Mouse (Mus musculus): ENCODE measurements around the gene Map2k2.

The Map2k2 gene

DNA sequence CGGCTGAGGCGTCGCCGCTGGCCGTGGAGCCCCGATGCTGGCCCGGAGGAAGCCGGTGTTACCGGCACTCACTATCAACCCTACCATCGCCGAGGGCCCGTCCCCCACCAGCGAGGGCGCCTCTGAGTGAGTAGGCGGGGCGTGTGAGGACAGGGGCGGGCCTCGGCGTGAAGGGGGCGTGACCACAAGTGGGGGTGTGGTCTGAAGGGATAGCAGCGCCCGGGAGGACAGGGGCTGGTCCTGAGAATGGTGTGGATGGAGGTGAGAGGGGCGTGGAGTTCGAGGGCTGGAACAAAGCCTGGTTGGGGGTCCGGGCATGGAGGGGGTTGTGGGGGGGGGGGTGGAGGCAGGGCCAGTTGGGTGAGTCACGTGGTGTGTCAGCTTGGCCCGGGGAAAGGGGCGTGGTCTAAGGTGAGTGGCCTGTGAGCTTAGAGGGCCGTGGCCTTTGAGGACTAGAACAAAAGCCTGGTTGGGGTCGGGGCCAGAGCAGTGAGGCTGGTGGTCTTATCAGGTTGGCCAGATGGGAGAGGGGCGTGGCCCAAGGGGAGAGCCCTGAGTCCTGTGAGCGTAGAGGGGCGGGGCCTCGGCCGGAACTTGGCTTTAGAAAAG lies 502 bp downstream of the Map2k2 start:
- peak; percentile 85 for DNase-seq

DNA sequence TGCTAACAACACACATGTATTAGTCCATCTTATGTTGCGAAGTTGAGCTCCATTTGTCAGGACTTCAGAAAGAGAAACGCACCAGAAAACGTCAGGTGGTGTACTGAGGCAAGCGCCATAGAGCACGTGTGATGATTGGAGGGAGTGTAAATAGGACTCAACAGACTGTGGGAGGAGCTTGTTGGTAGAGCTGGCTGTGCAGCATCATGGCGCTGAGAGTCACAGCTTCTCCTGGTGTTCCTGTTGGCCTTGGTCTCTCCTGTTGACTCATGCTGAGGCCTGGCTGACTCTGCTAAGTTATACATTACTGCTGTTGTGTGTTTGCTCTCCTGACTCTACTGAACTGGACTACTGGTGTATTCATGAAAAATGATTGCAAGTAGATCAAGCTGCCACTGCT lies 7.2 kb downstream of the Map2k2 start:
- no peak for DNase-seq

- no peak for DNase-seq
Observed at GRCm38 (mm10) chr10:81119625-81120024, 13.9 kb downstream of the Map2k2 start.

- DNase-seq, result no peak
Observed at GRCm38 (mm10) chr10:81120650-81121049, 14.9 kb downstream of the Map2k2 start.

GRCm38 (mm10) chr10:81122889-81123288 lies 17.2 kb downstream of the Map2k2 start:
- DNase-seq, result no peak

DNA sequence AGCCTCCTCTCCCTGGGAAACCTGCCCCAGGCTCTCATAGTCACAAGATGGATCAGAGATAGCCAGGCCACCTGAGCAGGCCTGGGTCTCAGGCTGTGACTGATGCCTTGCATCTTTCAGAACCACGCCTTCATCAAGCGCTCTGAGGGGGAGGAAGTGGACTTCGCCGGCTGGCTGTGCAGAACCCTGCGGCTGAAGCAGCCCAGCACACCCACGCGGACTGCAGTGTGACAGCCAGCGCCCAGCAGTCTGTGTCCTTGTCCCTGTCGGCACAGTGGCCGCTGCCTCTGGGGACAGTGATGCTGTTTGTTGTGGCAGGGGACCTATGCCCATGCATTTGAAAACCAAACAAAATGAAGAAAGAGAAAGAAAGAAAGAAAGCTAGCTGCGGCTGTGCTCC lies 17.8 kb downstream of the Map2k2 start:
- DNase-seq, result no peak

- DNase-seq, result peak; percentile 69
Observed at GRCm38 (mm10) chr10:81134181-81134587, 28.5 kb downstream of the Map2k2 start.

DNA sequence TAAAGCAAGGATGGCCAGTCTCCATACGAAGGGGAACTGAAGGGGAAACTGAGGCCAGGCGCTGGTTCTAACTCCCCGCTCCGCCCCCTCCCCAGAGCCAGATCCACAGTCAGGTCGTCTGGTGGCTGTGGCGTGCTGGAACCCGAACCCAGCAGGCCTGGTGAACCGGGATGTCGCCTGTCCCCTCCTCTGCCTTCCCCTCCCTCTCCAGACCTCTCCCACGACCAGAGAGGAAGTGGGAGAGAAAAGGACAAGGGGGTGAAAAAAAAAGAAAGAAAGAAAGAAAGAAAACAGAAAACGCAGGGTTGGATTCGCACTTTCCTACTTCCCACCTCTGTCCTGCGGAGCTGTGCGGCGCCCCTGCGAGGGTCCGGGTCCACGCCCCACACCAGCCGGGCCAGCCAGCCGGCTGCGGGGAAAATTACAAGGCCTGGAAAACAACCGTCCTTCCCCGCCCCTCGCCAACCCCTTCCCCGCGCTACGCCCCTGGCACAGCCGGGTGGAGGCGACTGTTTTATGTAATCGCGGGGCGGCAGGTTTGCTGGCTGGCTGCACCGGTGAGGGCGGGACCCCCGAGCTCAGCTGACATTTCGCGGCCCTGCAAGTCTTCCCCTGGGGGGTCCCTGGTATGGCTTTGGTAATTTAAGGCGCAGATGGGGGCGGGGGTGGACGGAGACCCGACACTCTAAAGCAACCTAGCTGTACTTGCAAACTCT lies 29.4 kb downstream of the Map2k2 start, which contains the start of gene Zbtb7a:
Gene Zbtb7a, plus strand, starts transcription at position 255 of the 716 bp plus-strand sequence.
- DNase-seq, result peak; percentile 75

DNA sequence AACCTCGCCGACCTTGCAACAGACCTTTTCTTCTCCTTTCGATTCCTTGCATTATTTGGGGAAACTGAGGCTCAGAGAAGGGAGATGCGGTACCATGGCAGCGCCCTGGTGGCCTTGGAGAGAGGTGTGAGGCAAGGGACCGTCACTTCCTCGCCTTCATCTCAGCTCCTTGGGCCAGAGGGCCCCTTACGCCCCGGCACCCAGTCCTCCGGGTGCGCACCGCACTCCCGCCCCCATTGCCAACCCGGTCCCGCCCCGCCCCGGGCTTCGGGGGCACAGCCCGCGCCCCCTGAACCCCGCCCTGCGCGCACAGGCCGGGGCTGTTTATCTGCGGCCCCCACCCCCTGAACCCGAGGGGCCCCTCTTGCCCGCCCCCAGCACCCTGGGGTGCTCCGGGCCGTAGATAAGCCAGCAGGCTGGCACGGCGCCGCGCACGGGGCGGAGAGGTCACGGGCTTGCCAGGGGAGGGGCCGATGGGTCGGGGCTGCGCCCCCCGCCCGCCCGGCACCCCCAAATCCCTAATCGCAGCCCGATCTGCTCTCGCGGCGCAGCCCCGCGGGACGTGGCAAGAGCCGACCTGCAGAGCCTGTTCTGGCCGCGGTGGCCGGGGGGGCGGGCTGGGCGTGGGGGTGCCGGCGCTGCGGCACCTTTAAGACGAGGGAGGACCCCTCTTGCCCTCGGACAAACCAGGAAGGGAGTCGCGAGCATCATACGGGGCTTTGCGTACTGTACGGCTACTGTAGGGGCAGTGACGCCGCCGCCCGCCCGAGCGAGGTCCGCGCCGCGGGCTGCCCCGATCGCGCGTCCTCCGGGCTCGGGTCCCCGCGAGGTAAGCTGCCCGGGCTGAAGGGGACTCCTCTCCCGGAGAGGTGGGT lies 30.4 kb downstream of the Map2k2 start:
- DNase-seq, result peak; percentile 79

DNA sequence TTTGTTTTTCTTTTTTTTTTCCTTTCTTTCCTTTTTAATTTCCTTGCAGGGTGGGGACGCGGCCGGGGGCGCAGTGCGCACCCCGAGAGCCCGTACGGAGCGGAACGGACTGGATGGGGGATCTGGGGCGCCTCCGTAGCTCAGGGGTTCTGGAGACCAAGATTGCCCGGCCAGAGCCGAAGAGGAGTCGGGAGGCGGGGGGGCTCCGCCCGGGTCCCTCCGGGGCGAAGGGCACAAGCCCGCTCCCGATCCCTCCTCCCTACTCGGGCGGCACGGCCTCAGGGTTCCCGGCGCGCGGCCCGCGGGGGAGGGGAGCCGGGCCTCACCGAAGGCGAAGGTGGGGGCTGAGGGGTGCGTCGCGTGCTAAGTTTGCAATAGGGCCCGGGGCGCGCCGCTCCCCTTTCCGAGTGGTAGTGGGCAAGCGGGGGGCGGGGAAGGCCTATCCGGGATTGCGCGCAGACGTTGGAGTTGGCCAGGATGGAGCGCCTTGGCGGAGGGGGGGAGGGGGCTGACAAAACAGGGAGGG lies 31.1 kb downstream of the Map2k2 start:
- peak; percentile 91 for DNase-seq

DNA sequence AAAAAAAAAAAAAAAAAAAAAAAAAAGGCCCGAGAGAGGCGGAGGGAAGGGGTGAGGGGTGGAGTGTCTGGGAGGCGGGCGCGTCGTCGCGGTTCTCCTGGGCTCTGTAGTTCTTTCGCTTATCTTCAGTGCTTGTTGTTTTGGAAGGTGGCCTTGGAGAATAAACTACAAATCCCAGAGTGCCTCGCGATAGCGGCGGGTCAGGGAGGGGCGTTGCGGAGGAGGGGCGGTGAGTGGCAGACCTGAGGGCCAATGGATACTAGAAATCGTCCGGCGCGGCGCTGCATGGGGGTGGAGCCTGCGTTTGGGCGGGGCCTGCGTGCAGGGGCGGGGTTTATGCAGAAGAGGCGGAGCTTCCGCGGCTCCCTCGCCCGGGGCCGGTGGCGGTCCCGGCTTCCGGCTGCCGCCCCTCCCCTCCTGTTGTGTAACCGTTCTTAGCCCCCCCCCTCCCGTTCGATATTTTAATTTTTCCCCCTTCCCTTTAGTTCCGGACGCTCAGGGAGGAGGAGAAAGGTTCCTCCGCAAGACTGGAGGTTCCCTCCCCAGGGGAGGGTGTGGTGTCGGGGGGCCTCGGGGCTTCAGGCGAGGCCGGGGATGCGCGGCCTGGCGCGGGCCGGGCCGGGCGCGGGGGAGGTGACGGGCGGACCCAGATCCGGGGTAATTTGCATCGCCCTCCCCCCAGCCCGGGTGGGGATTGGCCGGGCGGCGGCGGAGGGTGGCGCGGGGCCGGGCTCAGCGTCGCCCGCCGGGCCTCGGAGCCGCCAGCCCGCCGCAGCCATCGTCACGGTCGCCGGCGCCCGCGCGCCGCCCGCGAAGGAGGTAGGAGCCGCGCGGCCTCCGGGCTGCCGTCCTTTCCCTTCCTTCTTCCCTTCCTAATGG lies 31.8 kb downstream of the Map2k2 start:
- DNase-seq, result peak; percentile 100

- DNase-seq, result peak; percentile 84
Observed at GRCm38 (mm10) chr10:81138131-81138782, 32.5 kb downstream of the Map2k2 start.

- peak; percentile 68 for DNase-seq
Observed at GRCm38 (mm10) chr10:81138821-81139528, 33.3 kb downstream of the Map2k2 start.

GRCm38 (mm10) chr10:81139529-81139846 lies 33.8 kb downstream of the Map2k2 start:
- DNase-seq, result peak; percentile 72

GRCm38 (mm10) chr10:81140005-81140404 lies 34.3 kb downstream of the Map2k2 start:
- DNase-seq, result peak; percentile 77

- peak; percentile 66 for DNase-seq
Observed at GRCm38 (mm10) chr10:81140717-81141454, 35.2 kb downstream of the Map2k2 start.

DNA sequence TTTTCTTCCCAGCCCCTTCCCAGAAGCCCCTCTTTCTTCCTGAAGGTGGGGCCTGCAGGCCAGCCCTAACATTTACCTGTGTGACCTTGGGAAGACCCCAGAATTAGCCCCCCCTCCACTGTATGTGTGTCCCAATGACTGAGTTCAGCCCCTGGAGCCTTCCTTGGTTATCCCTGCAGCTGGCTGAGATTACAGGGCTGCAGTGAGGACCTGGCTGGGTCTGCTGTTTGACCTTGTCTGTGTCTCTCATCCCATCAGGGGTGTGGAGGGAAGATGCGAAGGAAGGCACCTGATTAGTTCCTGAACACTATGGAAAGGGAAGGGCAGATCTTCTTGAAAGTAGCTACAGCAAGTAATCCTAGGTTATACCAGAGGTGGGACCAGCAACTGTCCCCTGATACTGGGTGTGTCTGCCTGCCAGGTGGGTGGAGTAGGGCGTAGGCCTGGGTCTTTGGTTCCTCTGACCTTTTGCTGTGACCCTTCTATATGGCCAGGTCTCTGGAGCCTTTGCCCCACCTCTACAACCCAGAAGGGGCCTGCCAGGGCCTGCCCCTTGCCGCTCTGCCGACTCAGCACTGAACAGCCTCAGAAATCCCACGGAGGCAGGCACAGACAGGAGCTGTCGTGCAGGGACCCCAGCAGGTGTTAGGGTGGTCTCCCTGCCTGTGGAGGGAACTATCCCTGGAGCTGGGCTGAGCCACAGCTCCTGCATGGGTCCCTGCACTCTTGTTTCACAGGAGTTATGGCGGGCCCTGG lies 35.9 kb downstream of the Map2k2 start:
- peak; percentile 66 for DNase-seq

DNA sequence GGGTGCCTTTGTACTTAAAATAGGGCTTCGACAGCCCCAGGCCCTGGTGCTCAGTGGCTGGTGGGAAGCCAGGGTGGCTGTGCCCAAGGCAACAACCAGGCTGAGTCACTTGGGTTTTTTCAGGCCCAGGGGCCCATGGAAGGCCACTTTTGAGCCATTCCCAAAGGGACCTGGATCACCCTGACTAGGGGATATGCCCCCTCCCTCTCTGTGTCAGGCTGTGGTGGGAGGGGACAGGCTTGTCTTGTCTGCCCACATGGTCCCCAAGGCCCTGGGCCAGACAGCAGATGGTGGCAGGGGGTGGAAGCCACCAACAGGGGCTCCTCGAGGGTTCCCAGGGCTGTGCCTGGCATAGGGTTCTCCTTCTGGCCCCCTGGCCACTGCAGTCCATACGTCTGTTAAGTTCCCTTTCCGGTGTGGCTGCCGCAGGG lies 36.9 kb downstream of the Map2k2 start:
- DNase-seq, result peak; percentile 74

- DNase-seq, result peak; percentile 82
Observed at GRCm38 (mm10) chr10:81143157-81143633, 37.5 kb downstream of the Map2k2 start.
